Mouse (Mus musculus) lung, postnatal 10 days (tissue): ENCODE results near the gene Pgam5.

Source experiments
- DNase-seq: peaks from one replicate; pipeline ENCODE4 v3.0.0; 2021

Pgam5 gene

DNA sequence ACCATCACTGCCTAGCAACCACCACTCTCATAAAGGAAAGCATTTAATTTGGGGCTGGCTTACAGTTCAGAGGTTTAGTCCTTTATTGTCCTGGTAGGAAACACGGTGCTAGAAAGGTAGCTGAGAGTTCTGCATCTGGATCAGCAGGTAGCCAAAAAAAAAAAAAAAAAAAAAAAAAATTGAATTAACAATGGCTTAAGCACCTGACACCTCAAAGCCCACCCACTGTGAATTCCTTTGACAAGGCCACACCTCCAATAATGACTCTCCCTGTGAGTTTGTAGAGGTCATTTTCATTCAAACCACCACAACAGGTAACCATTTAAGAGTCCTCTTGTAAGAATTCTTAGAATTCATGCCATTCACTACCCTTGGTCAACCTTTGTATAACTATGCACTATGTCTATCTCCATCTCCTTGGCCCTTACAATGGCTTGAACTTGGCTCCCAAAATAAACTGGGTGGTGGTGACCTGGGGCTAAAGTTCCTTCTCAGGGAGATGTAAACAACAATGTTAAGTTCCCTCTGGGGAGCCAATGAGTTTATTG lies 42.3 kb downstream of the Pgam5 start:
- DNase-seq: no peak

- no peak for DNase-seq
Measured at GRCm38 (mm10) chr5:110225056-110225455, 44.7 kb downstream of the Pgam5 start.

- no peak for DNase-seq
Measured at GRCm38 (mm10) chr5:110222757-110223156, 47.0 kb downstream of the Pgam5 start.

DNA sequence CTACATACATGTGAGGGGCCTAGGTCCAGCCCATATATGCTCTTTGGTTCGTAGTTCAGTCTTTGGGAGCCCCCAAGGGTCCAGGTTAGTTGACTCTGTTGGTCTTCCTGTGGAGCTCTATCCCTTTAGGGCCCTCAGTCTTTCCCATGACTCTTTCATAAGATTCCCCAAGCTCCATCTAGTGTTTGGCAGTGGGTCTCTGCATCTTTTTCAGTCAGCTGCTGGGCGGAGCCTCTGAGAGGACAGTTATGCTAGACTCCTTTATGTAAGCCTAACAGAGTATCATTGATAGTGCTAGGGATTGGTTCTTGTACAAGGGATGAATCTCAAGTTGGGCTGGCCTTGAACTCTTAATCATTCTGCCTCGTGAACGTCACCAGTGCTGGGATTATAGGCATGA lies 49.4 kb downstream of the Pgam5 start:
- no peak for DNase-seq

DNA sequence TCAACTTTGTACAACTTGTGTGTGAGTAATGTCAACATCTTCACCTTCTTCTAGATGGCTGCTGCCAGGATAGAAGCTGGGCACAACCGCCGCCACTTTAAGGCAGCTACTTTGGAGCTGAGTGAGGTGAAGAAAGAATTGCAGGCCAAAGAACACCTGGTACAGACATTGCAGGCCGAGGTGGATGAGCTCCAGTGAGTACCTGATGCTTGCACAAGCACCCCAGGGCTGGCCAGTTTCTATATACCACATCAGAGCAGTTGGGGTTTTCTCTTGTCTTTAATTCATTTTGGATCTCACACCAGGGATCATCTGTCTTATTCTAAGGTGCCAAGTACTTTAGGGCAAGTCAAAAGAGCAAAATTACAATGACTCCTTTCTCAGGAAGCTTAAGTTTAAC lies 52.9 kb downstream of the Pgam5 start:
- DNase-seq: no peak

GRCm38 (mm10) chr5:110211312-110211711 lies 58.4 kb downstream of the Pgam5 start:
- DNase-seq: peak; percentile 5
